In genomic region chr10:53629247-53629917, GRCm38 (mm10) we compare ENCODE assay signal across 7 mouse cellular contexts. TPM values are rescaled to one million over a fixed set of nuclear protein-coding genes. Genes with fewer than 3 reads are reported as not detected.
DNase-seq lines count a peak whose midpoint lies in the region; ATAC-seq and TF ChIP-seq lines count a peak whose summit lies in the region.

No protein-coding gene starts in this region.

- ATAC-seq in intestine, postnatal 0 days, result peak; percentile 84
- peak; percentile 86 for ATAC-seq in midbrain, embryonic 12.5 days (ENCODE audit: low FRiP score, low read depth)

- intact Hi-C loops in left cerebral cortex, postnatal 4 days (cut with DNase I), result no loop called here

- peak overlapping the region; percentile 70 for H3K4me2 ChIP-seq in intestine, postnatal 0 days (replicated peaks; ENCODE audit: low read depth)
- peak overlapping the region; percentile 46 for H3K4me2 ChIP-seq in midbrain, embryonic 12.5 days (replicated peaks)

- no peaks in the 10 kb centered on the region for H3K9me3 ChIP-seq in intestine, postnatal 0 days (ENCODE audit: control insufficient read depth)
- H3K9me3 ChIP-seq in midbrain, embryonic 12.5 days, result no peaks in the 10 kb centered on the region

- H3K36me3 ChIP-seq in intestine, postnatal 0 days (ENCODE audit: control insufficient read depth, insufficient read depth), result peaks cover 9% of the 10 kb centered on the region; the same call in 1 of the 2 replicates
- peaks cover 5% of the 10 kb centered on the region; the same call in 1 of the 2 replicates for H3K36me3 ChIP-seq in midbrain, embryonic 12.5 days
- peaks cover 6% of the 10 kb centered on the region for H3K36me3 ChIP-seq in small intestine, adult 2 months (ENCODE audit: control insufficient read depth, insufficient read depth, low read length)

- H3K27ac ChIP-seq in intestine, postnatal 0 days (ENCODE audit: low read depth, low read length), result peak overlapping the region; percentile 96
- H3K27ac ChIP-seq in midbrain, embryonic 12.5 days (replicated peaks), result peak overlapping the region; percentile 81
- H3K27ac ChIP-seq in small intestine, adult 2 months (ENCODE audit: insufficient read depth, low read depth, low read length), result peak overlapping the region; percentile 72

- TF ChIP-seq POLR2A in small intestine, adult 2 months (IDR thresholded peaks at IDR 0.05; ENCODE audit: low read depth, low read length), result peak; percentile 47; the same call in 1 of the 2 replicates

- 0 out of 2 replicates have a peak, but pooled peaks cover 2% of the 10 kb centered on the region for H3K4me1 ChIP-seq in intestine, postnatal 0 days (replicated peaks; ENCODE audit: control insufficient read depth, insufficient read depth, low read length)
- 0 out of 2 replicates have a peak, but pooled peaks cover 2% of the 10 kb centered on the region for H3K4me1 ChIP-seq in midbrain, embryonic 12.5 days
- H3K4me1 ChIP-seq in small intestine, adult 2 months (ENCODE audit: control insufficient read depth, insufficient read depth, insufficient read length, low read length), result no peaks in the 10 kb centered on the region

- TF ChIP-seq CTCF in intestine, postnatal 0 days (IDR thresholded peaks at IDR 0.05; ENCODE audit: low read depth), result peak; percentile 67
- TF ChIP-seq CTCF in small intestine, adult 2 months (IDR thresholded peaks at IDR 0.05; ENCODE audit: extremely low read depth, insufficient read length, insufficient replicate concordance, low read depth, low read length), result no peak

- H3K27me3 ChIP-seq in intestine, postnatal 0 days (replicated peaks; ENCODE audit: control insufficient read depth, insufficient read depth, low read length), result no peaks in the 10 kb centered on the region
- no peaks in the 10 kb centered on the region for H3K27me3 ChIP-seq in midbrain, embryonic 12.5 days
- no peaks in the 10 kb centered on the region for H3K27me3 ChIP-seq in small intestine, adult 2 months (ENCODE audit: control insufficient read depth, insufficient read depth, low read length)

- DNase-seq in adrenal gland, adult 2 months, result peak; percentile 95
- peak; percentile 86 for DNase-seq in embryo, embryonic 11.5 days (ENCODE audit: low read depth, low spot score)
- peak; percentile 77 to 89 for DNase-seq in gastrocnemius, postnatal 4 days (ENCODE audit: low spot score in 2 of 2)
- DNase-seq in left cerebral cortex, postnatal 4 days, result peak; percentile 95

- WGBS in intestine, postnatal 0 days, result 1% methylated on average over 67 of the region's 67 CpGs
- under 1% methylated on average over 60 of the region's 67 CpGs for WGBS in midbrain, embryonic 12.5 days
- WGBS in small intestine, adult 2 months, result 1% methylated on average over 67 of the region's 67 CpGs

- peak overlapping the region; percentile 88 for H3K9ac ChIP-seq in intestine, postnatal 0 days (ENCODE audit: low read depth, low read length)
- peak overlapping the region; percentile 71 for H3K9ac ChIP-seq in midbrain, embryonic 12.5 days (replicated peaks)

- H3K4me3 ChIP-seq in intestine, postnatal 0 days (ENCODE audit: low read depth, low read length), result peak overlapping the region; percentile 83
- H3K4me3 ChIP-seq in midbrain, embryonic 12.5 days, result peak overlapping the region; percentile 81
- peak overlapping the region; percentile 80 for H3K4me3 ChIP-seq in small intestine, adult 2 months (ENCODE audit: low read depth, low read length)

RNA-seq across cellular contexts. Expression of gene Mcm9, which starts 0.9 kb away (rescaled TPM):
- 1 to 10 TPM; 8.9 to 9.1 TPM for total RNA-seq in adrenal gland, adult 2 months (2021)
- polyA plus RNA-seq in adrenal gland, adult 2 months (2012; rRNA removed), result 2.2 and 3.1 TPM in 2 replicates
- total RNA-seq in gastrocnemius, postnatal 4 days (2021), result 1 to 10 TPM; 7.9 to 9.3 TPM
- polyA plus RNA-seq in intestine, postnatal 0 days (2015; fragmentation: Nextera tagmentation; extraction: Ambion mirVana), result 3.5 and 3.6 TPM in 2 replicates
- 1 to 10 TPM; 6.1 to 6.9 TPM for total RNA-seq in left cerebral cortex, postnatal 4 days (2021)
- 15.6 and 17.1 TPM in 2 replicates for polyA plus RNA-seq in midbrain, embryonic 12.5 days (2016; fragmentation: Nextera tagmentation; extraction: Ambion mirVana)
- 1.8 and 3.7 TPM in 2 replicates for polyA plus RNA-seq in small intestine, adult 2 months (2012; rRNA removed)

RNA-seq across cellular contexts. Expression of gene Asf1a, which starts 32.8 kb away (rescaled TPM):
- 10 to 100 TPM; 26.4 to 36.6 TPM for total RNA-seq in adrenal gland, adult 2 months (2021)
- 1.8 TPM in 2 replicates for polyA plus RNA-seq in adrenal gland, adult 2 months (2012; rRNA removed)
- 10 to 100 TPM; 35.0 to 35.9 TPM for total RNA-seq in gastrocnemius, postnatal 4 days (2021)
- 40.4 and 44.5 TPM in 2 replicates for polyA plus RNA-seq in intestine, postnatal 0 days (2015; fragmentation: Nextera tagmentation; extraction: Ambion mirVana)
- 10 to 100 TPM; 30.2 to 31.6 TPM for total RNA-seq in left cerebral cortex, postnatal 4 days (2021)
- 164 and 166 TPM in 2 replicates for polyA plus RNA-seq in midbrain, embryonic 12.5 days (2016; fragmentation: Nextera tagmentation; extraction: Ambion mirVana)
- 0.29 and 1.1 TPM in 2 replicates for polyA plus RNA-seq in small intestine, adult 2 months (2012; rRNA removed)

Comparison
In these comparisons a context has a peak if more than half of its experiments do, and no peak if none do; other contexts are left out.
1. Peak in every context shown above with its lines: DNase-seq, ATAC-seq, H3K4me3 ChIP-seq and H3K27ac ChIP-seq.
2. RNA of gene Asf1a, which starts 32.8 kb away (polyA plus RNA-seq): 164 to 166 TPM in midbrain, embryonic 12.5 days and 40.4 to 44.5 TPM in intestine, postnatal 0 days; 1.8 TPM in adrenal gland, adult 2 months and 0.29 to 1.1 TPM in small intestine, adult 2 months; every median in the first group is over 10 times any median in the second.